Mouse (Mus musculus) embryo, embryonic 10 days (tissue): ENCODE measurements around the gene Btg4.

ENCODE experiments used
- DNase-seq: peaks from one replicate; pipeline ENCODE4 v3.0.0-alpha.2; 2015; ENCODE audit warnings: low spot score

Btg4 gene

GRCm38 (mm10) chr9:51060601-51061000 is at the start of gene Btg4:
TSS of gene Btg4 (plus strand) at chr9:51060901.
- no peak for DNase-seq

DNA sequence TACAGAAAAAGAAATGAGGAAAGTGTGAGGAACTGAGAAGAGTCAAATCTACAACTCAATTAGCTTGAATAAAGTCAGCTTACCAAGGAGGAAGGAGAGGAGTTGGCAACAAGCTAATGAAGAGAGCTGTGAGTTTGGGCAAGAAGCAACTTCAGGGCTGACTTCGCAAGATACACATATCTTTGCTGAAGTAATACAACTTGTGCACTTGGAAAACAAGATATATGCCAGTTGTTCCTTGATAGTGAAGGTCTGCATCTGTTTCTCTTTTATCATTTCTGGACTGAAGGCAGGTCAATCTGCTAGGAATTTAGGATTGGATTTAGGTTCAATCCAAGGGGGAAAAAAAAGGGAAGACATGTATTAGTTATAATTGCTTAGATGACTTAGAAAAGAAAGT is 47.1 kb upstream of the Btg4 start:
- DNase-seq: no peak

DNA sequence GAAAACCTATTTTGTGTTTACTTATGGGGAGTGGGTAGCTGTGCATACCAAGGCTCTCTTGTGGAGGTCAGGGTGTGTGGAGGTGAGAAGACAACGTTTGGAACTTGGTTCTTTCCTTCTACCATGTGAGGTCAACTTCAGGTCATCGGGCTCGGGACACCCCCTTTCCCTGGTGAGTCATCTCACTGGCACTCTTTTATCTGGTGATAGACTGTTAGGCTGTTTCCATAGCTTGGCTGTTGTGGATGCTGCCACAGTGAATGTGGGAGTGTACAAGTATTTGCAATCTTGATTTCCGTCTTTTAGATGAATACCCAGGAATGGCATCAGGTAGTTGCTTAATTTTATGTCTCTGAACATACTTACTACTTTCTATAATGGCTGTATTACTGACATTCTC is 45.0 kb upstream of the Btg4 start:
- no peak for DNase-seq

DNA sequence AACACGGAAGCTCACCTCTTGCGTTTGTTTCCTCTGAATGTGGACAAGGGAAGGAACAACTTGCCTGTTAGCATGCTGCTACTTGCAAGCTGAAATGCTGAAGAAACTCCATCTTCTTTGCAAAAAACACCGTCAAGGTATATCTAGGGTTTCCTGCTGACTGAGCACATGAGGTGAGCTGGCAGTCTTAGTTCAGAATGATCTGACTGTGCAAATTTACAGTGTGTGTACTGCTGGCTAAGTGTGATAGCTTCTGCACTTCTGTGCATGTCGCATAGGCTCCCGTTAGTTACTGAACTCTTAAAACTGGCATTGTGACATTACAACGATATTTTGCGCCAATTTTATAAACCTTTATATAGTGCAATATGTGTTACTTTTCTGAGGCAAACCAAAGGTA is 41.0 kb upstream of the Btg4 start:
- no peak for DNase-seq

- no peak for DNase-seq
These were observed 40.4 kb upstream of the Btg4 start for GRCm38 (mm10) chr9:51020351-51020750.

DNA sequence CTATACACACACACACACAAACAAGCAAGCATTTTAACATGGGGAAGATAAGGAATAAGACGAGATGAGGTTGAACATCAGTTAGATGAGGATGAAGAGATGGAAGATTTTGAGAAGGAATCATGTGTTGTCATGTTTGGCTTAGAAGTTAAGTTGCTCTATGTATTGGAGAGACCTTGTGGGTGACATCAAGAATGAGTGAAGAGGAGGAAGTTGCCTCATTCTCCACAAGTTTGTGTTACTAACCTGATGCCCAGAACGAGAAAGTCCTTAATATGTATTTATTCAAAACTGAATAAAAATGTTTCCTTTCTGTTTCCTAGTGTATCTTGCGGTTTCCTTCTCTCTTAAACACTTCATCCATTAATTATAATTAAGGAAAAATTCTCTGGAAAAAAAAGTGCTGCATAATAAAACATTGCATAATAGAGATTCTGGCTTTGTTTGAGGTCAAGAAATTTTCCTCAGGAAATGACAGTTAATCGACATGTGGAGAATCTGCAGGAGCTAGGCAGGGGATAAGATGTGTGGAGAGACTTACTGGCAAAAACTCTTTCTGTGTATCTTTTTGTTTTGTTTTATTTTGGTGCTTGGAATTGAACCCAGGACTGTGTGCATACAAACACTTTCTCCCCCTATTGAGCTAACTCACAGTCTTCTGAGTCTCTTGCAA is 39.4 kb upstream of the Btg4 start:
- no peak for DNase-seq

GRCm38 (mm10) chr9:51026952-51027351 is 33.7 kb upstream of the Btg4 start:
- peak; percentile 11 for DNase-seq

DNA sequence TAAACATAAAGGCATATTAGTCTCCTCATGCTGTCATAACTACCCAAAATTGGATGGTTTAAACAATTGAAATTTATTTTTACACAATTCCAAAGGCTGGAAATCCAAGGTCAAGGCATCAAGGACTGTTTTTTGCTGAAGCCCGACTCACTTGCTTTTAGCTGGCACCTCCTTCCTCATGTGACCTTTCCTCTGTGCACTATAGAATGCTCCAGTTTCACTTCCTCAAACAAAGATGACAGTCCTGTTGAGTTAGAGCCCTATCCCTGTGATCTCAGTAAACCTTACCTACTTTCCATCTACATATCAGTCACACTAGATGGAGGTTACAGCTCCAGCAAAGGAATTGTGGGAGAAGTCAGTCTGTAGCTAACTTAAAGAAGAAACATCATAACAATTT is 30.6 kb upstream of the Btg4 start:
- DNase-seq: no peak

GRCm38 (mm10) chr9:51031603-51032002 is 29.1 kb upstream of the Btg4 start:
- DNase-seq: no peak

DNA sequence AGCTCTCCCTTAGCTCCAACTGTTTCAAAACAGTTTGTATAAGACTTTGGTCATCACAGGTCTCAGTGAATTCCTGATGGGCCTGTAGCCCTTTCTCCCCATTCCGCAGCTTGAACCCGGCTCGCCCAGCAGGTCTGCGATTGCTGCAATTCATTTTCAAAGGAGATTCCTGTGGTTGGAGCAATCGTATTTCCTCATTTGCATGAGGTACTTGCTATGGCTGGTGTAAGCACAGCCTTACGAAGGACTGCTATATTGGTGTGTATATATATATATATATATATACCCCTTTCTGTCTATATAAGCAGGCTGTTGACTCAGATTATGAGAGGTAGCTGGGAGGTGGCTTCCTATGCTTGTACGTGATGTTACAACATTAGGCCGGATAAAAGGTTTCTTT is 28.4 kb upstream of the Btg4 start:
- DNase-seq: no peak

DNA sequence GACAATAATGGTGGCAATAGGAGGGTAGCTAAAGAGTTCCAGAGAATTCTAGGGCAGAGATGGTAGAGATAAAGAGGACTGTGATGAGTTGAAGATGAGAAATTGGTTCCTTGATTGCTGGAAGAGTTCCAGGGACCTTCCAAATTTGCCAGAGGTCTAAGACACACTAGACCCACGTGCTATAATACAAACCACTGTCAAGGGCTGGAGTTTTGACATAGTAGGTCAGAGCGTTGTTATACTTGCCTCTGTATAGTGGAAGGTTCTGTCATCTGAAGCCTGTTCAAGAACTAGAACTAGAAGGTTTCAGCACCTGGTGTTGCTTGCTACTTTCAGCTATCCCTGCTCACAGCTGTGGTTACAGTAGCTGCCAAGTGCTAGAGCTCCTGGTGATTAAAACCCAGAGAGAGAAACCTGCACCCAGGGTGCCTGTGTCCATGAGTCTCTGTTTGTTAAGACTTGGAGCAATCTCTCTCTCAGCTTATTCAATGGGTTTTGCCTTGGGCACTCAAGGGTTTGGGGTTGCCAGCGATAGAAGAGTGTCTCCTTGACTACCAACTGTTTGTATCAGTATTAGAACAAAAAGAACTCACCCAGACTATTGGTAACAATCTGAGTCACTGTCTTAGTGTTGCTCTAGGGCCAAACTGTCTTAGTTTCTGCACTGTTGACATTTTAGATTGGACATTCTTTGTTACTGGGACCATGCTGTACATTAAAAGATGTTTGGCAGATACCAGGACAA is 27.7 kb upstream of the Btg4 start:
- no peak for DNase-seq

GRCm38 (mm10) chr9:51041491-51041980 is 19.2 kb upstream of the Btg4 start:
- no peak for DNase-seq

DNA sequence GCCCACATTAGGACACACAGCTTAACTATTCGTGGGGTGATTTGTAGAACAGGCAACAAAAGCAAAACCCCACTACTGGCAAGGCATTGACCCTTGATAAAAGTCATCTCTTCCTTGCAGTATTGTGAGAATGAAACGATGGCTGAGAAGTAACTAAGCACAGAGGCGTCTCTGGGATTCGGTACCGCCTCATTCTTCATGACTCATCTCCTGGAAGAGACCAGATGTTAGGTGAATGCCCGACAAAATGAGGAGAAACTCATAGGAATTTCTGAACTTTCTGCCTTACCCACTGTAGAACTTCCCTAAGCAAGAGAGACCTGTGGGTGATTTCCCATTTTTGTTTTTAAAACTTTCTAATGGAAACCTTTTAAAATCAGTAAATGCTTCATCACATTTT is 18.6 kb upstream of the Btg4 start:
- DNase-seq: no peak

DNA sequence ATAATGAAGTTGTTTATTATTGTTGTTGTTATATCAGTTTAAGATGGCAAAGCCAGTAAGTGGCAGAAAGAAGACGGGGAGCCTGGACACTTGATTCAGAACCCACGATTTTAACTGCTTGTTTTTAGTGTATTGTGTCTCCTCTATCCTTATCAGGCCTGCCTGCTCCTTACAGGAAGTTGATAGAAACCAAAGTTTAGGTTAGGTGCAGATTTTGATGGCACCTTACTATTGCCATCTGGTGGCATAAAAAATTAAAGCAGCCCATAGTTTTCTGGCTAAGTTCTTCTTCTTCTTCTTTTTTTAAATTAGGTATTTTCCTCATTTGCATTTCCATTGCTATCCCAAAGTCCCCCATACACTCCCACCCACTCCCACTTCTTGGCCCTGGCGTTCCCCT is 8.5 kb upstream of the Btg4 start:
- no peak for DNase-seq

- no peak for DNase-seq
These were observed 4.1 kb upstream of the Btg4 start for GRCm38 (mm10) chr9:51056360-51057324.

DNA sequence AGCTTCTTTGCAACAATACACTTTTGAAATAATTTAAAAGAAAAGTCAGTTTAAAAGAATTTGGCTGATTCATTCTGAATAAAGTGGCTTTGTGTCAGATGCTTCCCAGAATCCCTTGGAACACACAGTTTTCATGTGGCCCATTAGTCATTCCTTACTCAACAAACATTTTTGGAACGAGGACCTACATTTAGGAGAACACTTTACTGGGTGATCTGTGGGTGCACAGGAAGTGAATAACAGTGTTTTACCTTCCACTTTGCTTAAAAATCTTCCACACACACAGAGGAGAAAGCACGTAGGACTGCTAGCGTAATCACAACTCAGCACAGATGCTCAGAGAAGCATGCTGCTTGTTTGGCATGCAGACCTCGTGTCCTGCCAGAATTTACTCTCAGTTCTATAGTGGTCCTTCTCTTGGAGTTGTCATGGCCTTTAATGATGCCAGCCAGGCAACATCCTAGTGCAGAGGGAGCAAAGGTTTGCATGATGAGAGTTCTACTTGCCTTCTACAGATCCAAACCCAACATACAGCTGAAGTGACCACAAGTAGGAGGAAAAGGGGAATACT is 1.7 kb upstream of the Btg4 start:
- DNase-seq: no peak

- no peak for DNase-seq
These were observed 7.5 kb downstream of the Btg4 start for GRCm38 (mm10) chr9:51068202-51068601.

DNA sequence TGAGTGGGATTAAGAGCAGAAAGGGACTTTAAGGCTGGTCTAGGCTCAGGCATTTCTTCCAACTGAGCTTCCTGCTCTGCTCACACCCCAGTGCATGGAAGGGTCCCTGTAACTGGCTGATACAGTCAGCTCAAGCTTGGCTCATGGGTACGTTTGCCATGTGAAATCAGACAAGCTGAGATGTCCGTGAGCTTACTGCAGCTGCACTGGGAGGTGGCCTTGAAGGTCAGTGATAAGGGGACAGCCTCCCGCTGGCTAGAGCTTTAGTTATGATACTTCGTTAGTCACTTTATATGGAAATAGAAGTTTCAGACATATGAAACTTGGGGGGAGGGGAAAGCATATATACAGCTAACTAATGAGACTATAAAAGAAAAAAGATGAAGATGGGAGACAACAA is 10.1 kb downstream of the Btg4 start:
- DNase-seq: no peak

GRCm38 (mm10) chr9:51075780-51076179 is 15.1 kb downstream of the Btg4 start:
- DNase-seq: no peak

- DNase-seq: peak; percentile 56
These were observed 15.7 kb downstream of the Btg4 start for GRCm38 (mm10) chr9:51076300-51076978.

DNA sequence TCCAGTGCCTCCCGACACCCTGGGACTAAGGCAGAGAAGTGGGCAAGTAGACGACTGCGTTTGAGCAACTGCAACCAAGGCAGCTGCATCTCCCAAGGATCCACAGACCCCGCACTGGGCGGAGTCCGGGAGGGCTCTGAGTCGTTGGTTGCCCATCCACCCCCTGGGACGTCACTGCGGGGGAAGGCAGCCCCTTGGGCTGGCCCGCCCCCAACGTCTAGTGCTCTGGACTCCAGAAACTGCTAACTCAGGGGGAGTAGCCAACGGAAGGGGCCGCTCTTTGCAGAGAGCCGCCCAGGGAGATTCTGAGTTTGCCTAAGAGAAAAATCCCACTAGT is 16.2 kb downstream of the Btg4 start, which contains the start of gene Layn:
Gene Layn, minus strand, starts transcription at position 116 of the 337 bp plus-strand sequence.
- DNase-seq: peak; percentile 91

GRCm38 (mm10) chr9:51081614-51082013 is 20.9 kb downstream of the Btg4 start:
- DNase-seq: no peak
